ENCODE assay signal across 11 mouse cellular contexts in genomic region chr11:82602818-82603217, GRCm38 (mm10).
DNase-seq lines count a peak whose midpoint lies in the region; ATAC-seq and TF ChIP-seq lines count a peak whose summit lies in the region.
"Had no signal": no experiment of that assay in that cellular context is flagged by ENCODE, and none has a peak within 500 bp of the region (broad histone marks: within the 10 kb centered on the region; RNA-seq: fewer than 3 reads in every experiment).

No protein-coding gene starts in this region.

- peaks cover 6% of the 10 kb centered on the region; the same call in 1 of the 2 replicates for H3K4me1 ChIP-seq in forebrain, embryonic 14.5 days (ENCODE audit: control insufficient read depth, insufficient read depth, low read length)
- H3K4me1 ChIP-seq in forebrain, embryonic 12.5 days, result peaks cover 12% of the 10 kb centered on the region
- no peaks in the 10 kb centered on the region for H3K4me1 ChIP-seq in kidney, embryonic 16.5 days (ENCODE audit: insufficient read depth, low read length)
- peaks cover 21% of the 10 kb centered on the region for H3K4me1 ChIP-seq in heart, embryonic 13.5 days
- H3K4me1 ChIP-seq in midbrain, postnatal 0 days (ENCODE audit: insufficient read depth, low read length), result peaks cover 6% of the 10 kb centered on the region; the same call in 1 of the 2 replicates

- H3K36me3 ChIP-seq in forebrain, embryonic 14.5 days (ENCODE audit: control insufficient read depth, insufficient read depth, low read length), result no peaks in the 10 kb centered on the region
- H3K36me3 ChIP-seq in forebrain, embryonic 12.5 days (replicated peaks), result no peaks in the 10 kb centered on the region
- H3K36me3 ChIP-seq in kidney, embryonic 16.5 days (ENCODE audit: insufficient read depth, low read length), result no peaks in the 10 kb centered on the region
- no peaks in the 10 kb centered on the region for H3K36me3 ChIP-seq in heart, embryonic 13.5 days
- H3K36me3 ChIP-seq in midbrain, postnatal 0 days (ENCODE audit: insufficient read depth, low read length), result no peaks in the 10 kb centered on the region

- H3K9me3 ChIP-seq in forebrain, embryonic 14.5 days (replicated peaks; ENCODE audit: control insufficient read depth, low read length), result no peaks in the 10 kb centered on the region
- H3K9me3 ChIP-seq in forebrain, embryonic 12.5 days, result no peaks in the 10 kb centered on the region
- no peaks in the 10 kb centered on the region for H3K9me3 ChIP-seq in kidney, embryonic 16.5 days (ENCODE audit: low read length)
- H3K9me3 ChIP-seq in heart, embryonic 13.5 days, result no peaks in the 10 kb centered on the region
- no peaks in the 10 kb centered on the region for H3K9me3 ChIP-seq in midbrain, postnatal 0 days (ENCODE audit: low read length)

- H3K9ac ChIP-seq in forebrain, embryonic 14.5 days (ENCODE audit: low read length), result no peak overlapping the region
- H3K9ac ChIP-seq in forebrain, embryonic 12.5 days, result no peak overlapping the region
- no peak overlapping the region for H3K9ac ChIP-seq in kidney, embryonic 16.5 days (replicated peaks; ENCODE audit: low read length)
- no peak overlapping the region for H3K9ac ChIP-seq in heart, embryonic 13.5 days
- H3K9ac ChIP-seq in midbrain, postnatal 0 days (replicated peaks; ENCODE audit: low read length, poor library complexity, severe bottlenecking), result no peak overlapping the region

- ATAC-seq in forebrain, embryonic 14.5 days, result no peak
- ATAC-seq in forebrain, embryonic 12.5 days (ENCODE audit: low FRiP score), result no peak
- ATAC-seq in kidney, embryonic 16.5 days (ENCODE audit: low FRiP score, low TSS enrichment), result no peak
- no peak for ATAC-seq in heart, embryonic 13.5 days (ENCODE audit: extremely low read depth, insufficient number of reproducible peaks, low FRiP score, low TSS enrichment)
- ATAC-seq in midbrain, postnatal 0 days (ENCODE audit: low FRiP score), result no peak

- no peak for TF ChIP-seq CTCF in midbrain, postnatal 0 days (IDR thresholded peaks at IDR 0.05)

- H3K27me3 ChIP-seq in forebrain, embryonic 14.5 days (replicated peaks; ENCODE audit: control insufficient read depth, insufficient read depth, low read length), result no peaks in the 10 kb centered on the region
- H3K27me3 ChIP-seq in forebrain, embryonic 12.5 days, result peaks cover 26% of the 10 kb centered on the region
- H3K27me3 ChIP-seq in kidney, embryonic 16.5 days (ENCODE audit: insufficient read depth, low read length), result peaks cover 3% of the 10 kb centered on the region; the same call in 1 of the 2 replicates
- peaks cover 44% of the 10 kb centered on the region for H3K27me3 ChIP-seq in heart, embryonic 13.5 days (replicated peaks)
- H3K27me3 ChIP-seq in midbrain, postnatal 0 days (ENCODE audit: insufficient read depth, low read length), result no peaks in the 10 kb centered on the region; the same call in 1 of the 2 replicates

- peak; percentile 64 for DNase-seq in forebrain, embryonic 14.5 days (ENCODE audit: low spot score)
- peak; percentile 1 to 19 for DNase-seq in kidney, postnatal 36 days
- peak; percentile 60 for DNase-seq in midbrain, postnatal 0 days (ENCODE audit: low spot score)
- no peak for DNase-seq in spleen, adult 12 weeks (ENCODE audit: low spot score)
- DNase-seq in gastrocnemius, postnatal 4 days (ENCODE audit: low spot score in 2 of 2), result no peak
- DNase-seq: gastrocnemius, postnatal 36 days; thymus, adult 18-20 months had no signal

- 10% methylated on average over 11 of the region's 11 CpGs for WGBS in forebrain, embryonic 14.5 days
- 18% methylated on average over 11 of the region's 11 CpGs for WGBS in forebrain, embryonic 12.5 days
- 44% methylated on average over 11 of the region's 11 CpGs for WGBS in kidney, embryonic 16.5 days
- WGBS in heart, embryonic 13.5 days, result 5% methylated on average over 11 of the region's 11 CpGs
- WGBS in midbrain, postnatal 0 days, result 14% methylated on average over 11 of the region's 11 CpGs

- no peak overlapping the region; the same call in 1 of the 2 replicates for H3K4me2 ChIP-seq in forebrain, embryonic 14.5 days (ENCODE audit: low read length)
- no peak overlapping the region for H3K4me2 ChIP-seq in forebrain, embryonic 12.5 days
- no peak overlapping the region for H3K4me2 ChIP-seq in kidney, embryonic 16.5 days (replicated peaks; ENCODE audit: low read depth, low read length)
- H3K4me2 ChIP-seq in heart, embryonic 13.5 days, result peak overlapping the region; percentile 51
- H3K4me2 ChIP-seq in midbrain, postnatal 0 days (ENCODE audit: low read depth, low read length, poor library complexity, severe bottlenecking), result no peak overlapping the region

- no peak overlapping the region for H3K27ac ChIP-seq in forebrain, embryonic 14.5 days (ENCODE audit: low read depth, low read length)
- H3K27ac ChIP-seq in forebrain, embryonic 12.5 days, result no peak overlapping the region
- H3K27ac ChIP-seq in kidney, embryonic 16.5 days (ENCODE audit: low read length), result no peak overlapping the region
- no peak overlapping the region for H3K27ac ChIP-seq in heart, embryonic 13.5 days (replicated peaks)
- peak overlapping the region; percentile 21; the same call in 1 of the 2 replicates for H3K27ac ChIP-seq in midbrain, postnatal 0 days (ENCODE audit: low read depth, low read length)
- H3K27ac ChIP-seq: macrophage had no signal

- no peak overlapping the region for H3K4me3 ChIP-seq in forebrain, embryonic 14.5 days (ENCODE audit: low read depth, low read length)
- no peak overlapping the region for H3K4me3 ChIP-seq in forebrain, embryonic 12.5 days (replicated peaks)
- H3K4me3 ChIP-seq in kidney, embryonic 16.5 days (ENCODE audit: low read length), result no peak overlapping the region
- no peak overlapping the region for H3K4me3 ChIP-seq in heart, embryonic 13.5 days
- no peak overlapping the region for H3K4me3 ChIP-seq in midbrain, postnatal 0 days (ENCODE audit: low read depth, low read length)

Comparison
In these comparisons a context has a peak if more than half of its experiments do, and no peak if none do; other contexts are left out.
1. DNase-seq: peak in forebrain, embryonic 14.5 days (single experiment), kidney, postnatal 36 days (2 of 2) and midbrain, postnatal 0 days (single experiment); none in spleen, adult 12 weeks (single experiment) and gastrocnemius, postnatal 4 days (0 of 2).